Mouse (Mus musculus): ENCODE measurements around the gene Mettl2.

GRCm38 (mm10) chr11:105143564-105143963 is 17.3 kb downstream of the Mettl2 start:
- TF ChIP-seq ZC3H11A (IDR thresholded peaks at IDR 0.05; ENCODE audit: borderline replicate concordance, low read depth, low read length) (no peak), CHD2 (IDR thresholded peaks at IDR 0.05; ENCODE audit: low read depth, low read length) (no peak)

Measured in ES-E14 (cell line).